Mouse (Mus musculus) C2C12 (cell line): ENCODE data around the gene Vkorc1. TPM values are rescaled to one million over a fixed set of nuclear protein-coding genes. Genes with fewer than 3 reads are reported as not detected.

ENCODE experiments used
- H3K27me3 ChIP-seq: one replicate; pipeline ENCODE4 v1.6.1; 2011; ENCODE audit not compliant: control insufficient read depth, insufficient read depth, insufficient read length
- H3K36me3 ChIP-seq: one replicate; pipeline ENCODE4 v1.6.1; 2011; ENCODE audit not compliant: control insufficient read depth, insufficient read depth
- H3K4me3 ChIP-seq: one replicate; pipeline ENCODE4 v1.5.1; 2011; ENCODE audit warnings: mild to moderate bottlenecking, control low read depth; ENCODE audit not compliant: poor library complexity, insufficient read depth, severe bottlenecking
- H3K79me2 ChIP-seq: one replicate; pipeline ENCODE4 v1.6.1; 2011; ENCODE audit not compliant: control insufficient read depth, insufficient read depth
- H3K79me3 ChIP-seq: one replicate; pipeline ENCODE4 v1.6.1; 2011; ENCODE audit warnings: low read depth, control low read depth
- H3ac ChIP-seq: one replicate; pipeline ENCODE3; 2011; ENCODE audit warnings: low read depth; ENCODE audit not compliant: control insufficient read depth, insufficient read length
- CEBPB ChIP-seq: IDR thresholded peaks from one replicate; pipeline ENCODE4 v1.6.1; 2011; ENCODE audit warnings: low read depth, mild to moderate bottlenecking, control low read depth, moderate library complexity
- CTCF ChIP-seq: IDR thresholded peaks from one replicate; pipeline ENCODE4 v1.5.1; 2011; ENCODE audit not compliant: control insufficient read depth, insufficient read depth, insufficient read length
- FOSL1 ChIP-seq: IDR thresholded peaks from one replicate; pipeline ENCODE4 v1.8.0; 2011; ENCODE audit warnings: mild to moderate bottlenecking, low read length; ENCODE audit not compliant: poor library complexity, insufficient read depth, severe bottlenecking
- MAX ChIP-seq: IDR thresholded peaks from one replicate; pipeline ENCODE4 v1.6.1; 2011; ENCODE audit warnings: mild to moderate bottlenecking, control low read depth
- MYOD1 ChIP-seq: IDR thresholded peaks from one replicate; pipeline ENCODE4 v1.6.1; 2011; ENCODE audit warnings: low read depth; ENCODE audit not compliant: control insufficient read depth, insufficient read length
- MYOG ChIP-seq: IDR thresholded peaks from one replicate; pipeline ENCODE4 v1.6.1; 2011; ENCODE audit not compliant: control insufficient read depth, insufficient read length; ENCODE audit errors: extremely low read depth
- USF1 ChIP-seq: IDR thresholded peaks from one replicate; pipeline ENCODE4 v1.6.1; 2011; ENCODE audit warnings: low read depth, mild to moderate bottlenecking, control low read depth, moderate library complexity
- polyA plus RNA-seq: library from polyadenylated mRNA; unstranded; fragments of >200 nt; fragmentation: generic; extraction: Trizol; gene quantifications from one replicate; pipeline ENCODE4 v1.2.1, GENCODE M21; 2012; ENCODE audit warnings: missing spikeins

The Vkorc1 gene
- polyA plus RNA-seq, 1 experiment, result 82.3 TPM

DNA sequence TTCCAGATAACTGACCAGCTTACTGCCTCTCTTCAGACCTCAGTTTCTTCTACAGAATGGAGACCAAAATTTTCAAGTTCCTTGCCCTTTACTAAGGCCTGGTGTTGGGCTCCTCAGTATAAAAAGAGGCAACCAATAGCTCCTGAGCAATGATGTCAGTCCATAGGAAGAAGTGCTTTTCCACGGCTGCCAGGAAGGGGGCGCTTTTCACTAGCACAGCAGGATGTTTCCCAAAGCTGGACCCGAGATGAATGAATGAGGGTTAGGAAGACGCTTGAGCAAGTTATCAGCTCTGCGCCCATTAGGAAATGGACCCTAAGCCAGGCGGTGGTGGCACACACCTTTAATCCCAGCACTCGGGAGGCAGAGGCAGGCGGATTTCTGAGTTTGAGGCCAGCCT is 26.1 kb upstream of the Vkorc1 start:
- H3K79me2 ChIP-seq, result no peaks in the 10 kb centered on the region
- H3ac ChIP-seq, result no peak overlapping the region
- no peaks in the 10 kb centered on the region for H3K27me3 ChIP-seq
- TF ChIP-seq FOSL1, result no peak
- TF ChIP-seq CTCF, result peak; percentile 2
- no peak for TF ChIP-seq MAX
- no peak overlapping the region for H3K4me3 ChIP-seq
- no peaks in the 10 kb centered on the region for H3K36me3 ChIP-seq
- H3K79me3 ChIP-seq, result no peaks in the 10 kb centered on the region

GRCm38 (mm10) chr7:127919290-127919689 is 23.9 kb upstream of the Vkorc1 start:
- Histone ChIP-seq H3K79me3 (no peaks in the 10 kb centered on the region), H3K36me3 (peaks cover 10% of the 10 kb centered on the region), H3K79me2 (no peaks in the 10 kb centered on the region), H3ac (no peak overlapping the region), H3K27me3 (no peaks in the 10 kb centered on the region), H3K4me3 (no peak overlapping the region)
- no peak for TF ChIP-seq MYOD1

- no peak for TF ChIP-seq FOSL1
- no peak for TF ChIP-seq MYOG
- no peak for TF ChIP-seq CTCF
- TF ChIP-seq CEBPB, result no peak
- no peak for TF ChIP-seq USF1
- TF ChIP-seq MYOD1, result no peak
- TF ChIP-seq MAX, result no peak
- H3K79me3 ChIP-seq, result no peaks in the 10 kb centered on the region
- peaks cover 2% of the 10 kb centered on the region for H3K79me2 ChIP-seq
- H3ac ChIP-seq, result no peak overlapping the region
- peaks cover 10% of the 10 kb centered on the region for H3K36me3 ChIP-seq
- H3K4me3 ChIP-seq, result no peak overlapping the region
- H3K27me3 ChIP-seq, result no peaks in the 10 kb centered on the region
Observed at GRCm38 (mm10) chr7:127918203-127918602, 22.8 kb upstream of the Vkorc1 start.

DNA sequence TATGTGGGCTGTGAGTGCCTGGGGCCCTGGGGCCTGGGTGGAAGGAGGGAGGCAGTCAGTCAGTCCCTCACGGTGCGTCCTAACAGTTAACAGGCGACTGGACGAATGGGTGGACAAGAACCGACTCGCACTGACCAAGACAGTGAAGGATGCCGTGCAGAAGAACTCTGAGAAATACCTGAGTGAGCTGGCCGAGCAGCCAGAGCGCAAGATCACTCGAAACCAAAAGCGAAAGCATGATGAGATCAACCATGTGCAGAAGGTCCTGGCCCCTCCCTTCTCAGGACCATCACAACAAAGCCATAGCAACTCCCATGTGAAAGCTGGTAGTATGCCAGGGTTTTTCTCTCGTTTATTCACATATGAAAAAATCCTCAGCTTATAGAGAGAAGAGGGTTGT is 19.9 kb upstream of the Vkorc1 start:
- TF ChIP-seq CEBPB (no peak), MYOD1 (no peak)
- peaks cover 10% of the 10 kb centered on the region for H3K36me3 ChIP-seq

DNA sequence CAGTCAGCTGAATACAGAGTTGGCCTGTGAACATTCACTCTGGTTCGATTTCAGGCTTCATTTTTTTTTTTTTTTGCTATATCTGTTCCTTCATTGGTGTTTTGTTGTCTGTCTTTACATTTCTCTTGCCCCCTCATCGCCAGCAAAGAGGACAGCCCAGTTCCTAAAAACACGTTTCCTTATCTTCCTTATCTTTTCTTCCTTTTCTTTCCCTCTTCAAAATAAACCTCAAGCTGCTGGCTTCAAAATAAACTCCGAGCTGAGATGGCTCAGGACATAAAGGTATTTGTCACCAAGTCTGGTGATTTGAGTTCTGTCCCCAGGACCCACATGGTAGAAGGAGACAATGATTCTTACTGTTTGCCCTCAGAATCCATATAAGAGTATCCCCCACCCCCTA is 17.5 kb upstream of the Vkorc1 start:
- Histone ChIP-seq H3K79me2 (peaks cover 7% of the 10 kb centered on the region), H3K79me3 (no peaks in the 10 kb centered on the region), H3K27me3 (no peaks in the 10 kb centered on the region), H3K36me3 (peaks cover 17% of the 10 kb centered on the region), H3K4me3 (peak overlapping the region; percentile 61), H3ac (peak overlapping the region; percentile 7)
- no peak for TF ChIP-seq CEBPB
- no peak for TF ChIP-seq MYOG
- no peak for TF ChIP-seq MYOD1
- TF ChIP-seq FOSL1, result no peak
- no peak for TF ChIP-seq USF1
- TF ChIP-seq MAX, result no peak
- no peak for TF ChIP-seq CTCF

More for the DNA sequence above, 19.9 kb upstream of the Vkorc1 start:
- H3K79me2 ChIP-seq, result peaks cover 7% of the 10 kb centered on the region
- no peaks in the 10 kb centered on the region for H3K27me3 ChIP-seq
- no peaks in the 10 kb centered on the region for H3K79me3 ChIP-seq
- H3ac ChIP-seq, result no peak overlapping the region
- no peak overlapping the region for H3K4me3 ChIP-seq

DNA sequence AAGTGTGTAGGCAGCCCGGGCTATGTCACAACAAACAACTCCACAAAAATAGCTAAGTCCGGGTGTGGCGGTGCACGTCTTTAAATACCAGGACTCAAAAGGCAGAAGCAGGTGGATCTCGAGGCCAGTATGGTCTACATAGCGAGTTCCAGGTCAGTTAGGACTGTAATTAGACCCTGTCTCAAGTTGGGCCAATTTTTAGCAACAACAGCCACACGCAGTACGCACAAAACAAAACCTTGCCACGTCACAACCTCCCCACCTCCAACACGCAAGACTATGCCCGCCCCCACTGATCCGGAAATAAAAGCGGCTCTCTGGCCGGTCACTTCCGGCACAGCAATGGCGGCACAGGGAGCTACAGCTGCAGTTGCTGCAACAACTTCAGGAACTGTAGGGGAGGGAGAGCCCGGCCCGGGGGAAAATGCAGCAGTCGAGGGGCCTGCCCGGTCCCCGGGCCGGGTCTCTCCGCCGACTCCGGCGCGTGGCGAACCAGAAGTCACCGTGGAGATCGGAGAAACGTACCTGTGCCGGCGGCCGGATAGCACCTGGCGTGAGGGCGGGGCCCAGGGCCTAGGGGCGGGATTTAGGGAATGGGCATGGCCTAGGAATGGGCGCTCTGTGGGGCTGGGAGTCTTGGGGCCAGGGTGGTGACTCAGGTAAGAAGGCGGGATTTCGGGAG is 16.9 kb upstream of the Vkorc1 start, which contains the start of gene Kat8:
Gene Kat8 (plus strand): TSS at position 327 of the 682 bp plus-strand sequence.
- peaks cover 21% of the 10 kb centered on the region for H3K36me3 ChIP-seq

More for the DNA sequence above, 16.9 kb upstream of the Vkorc1 start, which contains the start of gene Kat8:
- Histone ChIP-seq H3K79me2 (peaks cover 7% of the 10 kb centered on the region), H3ac (peak within 1 kb of the TSS; percentile 73), H3K27me3 (no peaks in the 10 kb centered on the region), H3K79me3 (no peaks in the 10 kb centered on the region), H3K4me3 (peak within 1 kb of the TSS; percentile 61)
- no peak for TF ChIP-seq FOSL1
- no peak for TF ChIP-seq CTCF
- no peak for TF ChIP-seq MAX
- TF ChIP-seq MYOD1, result no peak
- no peak for TF ChIP-seq CEBPB
- TF ChIP-seq MYOG, result no peak
- no peak for TF ChIP-seq USF1
